Mouse (Mus musculus): ENCODE measurements around the gene Creb5. TPM values are rescaled to one million over a fixed set of nuclear protein-coding genes. Genes with fewer than 3 reads are reported as not detected.
A peak's percentile ranks its signal among the peaks of the same experiment; 100 is the strongest.

Creb5 gene
- polyA plus RNA-seq, 1 experiment from 2014 or later = 38.9 TPM

DNA sequence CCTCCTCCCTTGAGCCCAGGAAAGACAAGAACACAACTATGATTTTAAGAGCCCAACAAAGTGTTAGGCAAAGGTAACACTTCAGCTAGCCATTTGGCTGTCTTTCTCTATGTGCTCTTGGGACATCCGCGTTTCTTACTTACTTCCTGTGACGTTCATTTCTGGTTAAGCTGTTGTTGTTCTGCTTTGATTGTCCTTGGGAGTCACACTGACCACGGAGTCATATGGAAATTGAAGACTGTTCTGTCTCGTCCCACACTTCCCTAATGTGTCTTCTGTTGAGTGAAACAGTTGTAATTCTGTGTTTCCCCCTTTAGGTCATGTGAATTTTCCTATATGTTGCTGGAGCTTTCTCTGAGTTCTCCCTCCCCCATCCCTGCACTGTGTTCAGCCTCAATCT, 305.2 kb downstream of the Creb5 start:
- H3K36me3 ChIP-seq (replicated peaks) = no peaks in the 10 kb centered on the region
- no peaks in the 10 kb centered on the region for H3K9me3 ChIP-seq
- no peak for ATAC-seq (ENCODE audit: low FRiP score)
- no peaks in the 10 kb centered on the region for H3K27me3 ChIP-seq
- H3K4me3 ChIP-seq (replicated peaks) = no peak overlapping the region
- H3K4me1 ChIP-seq = peaks cover 19% of the 10 kb centered on the region
- H3K27ac ChIP-seq = no peak overlapping the region
- no peak overlapping the region for H3K4me2 ChIP-seq
- WGBS = 89% methylated on average over 5 of the region's 5 CpGs
- H3K9ac ChIP-seq = no peak overlapping the region

DNA sequence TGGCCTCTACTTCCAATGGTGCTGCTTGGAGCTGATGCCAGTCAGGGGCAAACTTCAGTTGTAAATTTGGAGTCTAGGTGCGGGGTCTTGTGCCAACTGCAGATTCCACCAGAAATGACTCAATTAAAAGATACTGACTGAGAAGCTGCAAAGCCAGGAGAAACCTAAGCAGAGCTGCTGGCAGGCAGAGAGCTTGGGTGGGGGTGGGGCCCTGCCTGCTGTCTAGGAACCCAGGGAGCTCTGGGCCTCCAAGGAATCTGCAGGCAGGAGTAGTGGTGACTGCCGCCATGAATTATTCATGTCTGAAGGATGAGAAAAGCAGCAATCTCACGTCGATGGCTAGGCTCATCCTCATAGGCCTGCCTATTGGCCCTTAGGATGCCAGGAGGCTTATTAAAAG, 306.5 kb downstream of the Creb5 start:
- H3K36me3 ChIP-seq (replicated peaks) = no peaks in the 10 kb centered on the region
- 0 out of 2 replicates have a peak overlapping the region, but pooled peaks have one; percentile 5 for H3K27ac ChIP-seq
- H3K4me2 ChIP-seq = no peak overlapping the region
- ATAC-seq (ENCODE audit: low FRiP score) = peak; percentile 76
- H3K9me3 ChIP-seq = no peaks in the 10 kb centered on the region
- H3K4me1 ChIP-seq = peaks cover 19% of the 10 kb centered on the region
- no peak overlapping the region for H3K4me3 ChIP-seq (replicated peaks)
- H3K27me3 ChIP-seq = no peaks in the 10 kb centered on the region
- 14% methylated on average over 4 of the region's 4 CpGs for WGBS
- no peak overlapping the region for H3K9ac ChIP-seq

DNA sequence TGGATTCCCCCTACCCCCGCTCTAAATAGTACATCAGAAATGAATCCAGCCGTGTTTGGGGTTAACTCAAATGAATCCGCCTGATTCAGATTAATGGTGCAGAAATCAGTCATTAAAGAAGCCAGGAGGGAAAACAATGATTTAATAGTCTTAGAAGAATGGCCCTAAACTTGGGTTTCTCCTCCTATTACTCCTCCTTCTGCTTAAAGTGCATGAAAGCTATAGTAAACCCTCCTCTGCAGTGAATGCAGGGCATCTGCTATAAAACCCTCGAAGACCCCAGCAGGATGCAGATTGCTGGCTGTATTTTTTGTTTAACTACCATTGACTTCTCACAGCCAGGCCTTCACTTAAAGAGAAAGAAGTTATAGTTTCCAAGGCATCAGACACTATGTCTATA, 307.2 kb downstream of the Creb5 start:
- 47% methylated on average over 4 of the region's 4 CpGs for WGBS
- Histone ChIP-seq H3K36me3 (replicated peaks) (no peaks in the 10 kb centered on the region), H3K9ac (no peak overlapping the region), H3K27me3 (no peaks in the 10 kb centered on the region), H3K4me2 (no peak overlapping the region), H3K4me1 (peaks cover 19% of the 10 kb centered on the region), H3K27ac (0 out of 2 replicates have a peak overlapping the region, but pooled peaks have one; percentile 8), H3K9me3 (no peaks in the 10 kb centered on the region), H3K4me3 (replicated peaks) (no peak overlapping the region)
- no peak for ATAC-seq (ENCODE audit: low FRiP score)

DNA sequence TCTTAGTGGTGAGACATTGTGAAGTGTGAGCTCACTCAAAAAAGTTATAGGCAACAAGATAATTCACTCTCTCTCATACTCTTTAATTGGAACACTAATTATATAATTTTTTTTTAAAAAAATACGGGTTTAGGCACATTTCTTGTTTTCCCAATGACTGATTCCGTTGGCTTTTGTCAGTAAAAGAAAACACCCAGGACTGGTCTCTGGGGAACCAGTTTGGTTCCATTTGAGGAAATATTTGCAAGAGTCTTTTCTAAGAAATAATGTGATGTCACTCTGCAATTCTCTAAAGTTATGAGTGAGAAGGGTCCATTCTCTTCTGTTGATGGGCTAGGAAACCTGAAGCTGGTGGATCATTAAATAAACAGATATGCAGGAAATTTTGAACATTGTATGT, 309.3 kb downstream of the Creb5 start:
- Histone ChIP-seq H3K4me1 (peaks cover 19% of the 10 kb centered on the region), H3K27me3 (no peaks in the 10 kb centered on the region), H3K27ac (no peak overlapping the region), H3K9ac (no peak overlapping the region), H3K36me3 (replicated peaks) (no peaks in the 10 kb centered on the region), H3K4me2 (no peak overlapping the region), H3K4me3 (replicated peaks) (no peak overlapping the region), H3K9me3 (no peaks in the 10 kb centered on the region)
- 92% methylated on average over 2 of the region's 2 CpGs for whole genome bisulfite sequencing
- no peak for ATAC-seq (ENCODE audit: low FRiP score)

DNA sequence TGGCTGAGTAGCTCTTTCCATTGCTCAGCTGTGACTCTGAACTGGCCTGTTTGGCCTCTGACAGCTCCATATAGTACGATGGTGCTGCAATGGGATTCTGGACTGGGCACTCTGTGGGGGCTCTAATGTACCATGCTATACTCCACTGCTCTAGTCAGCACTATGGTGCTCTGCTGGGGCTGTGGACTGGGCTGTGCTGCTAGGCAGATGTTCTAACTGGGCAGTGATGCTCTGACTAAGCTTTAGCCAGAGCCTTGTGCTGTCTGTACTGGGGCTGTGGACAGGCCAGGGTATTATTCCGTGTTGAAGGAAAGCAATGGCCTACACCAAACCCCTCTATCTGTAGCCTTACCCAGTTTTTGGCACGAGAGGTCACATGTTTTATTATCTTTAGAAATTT, 316.0 kb downstream of the Creb5 start:
- no peak overlapping the region for H3K27ac ChIP-seq
- H3K4me1 ChIP-seq = no peaks in the 10 kb centered on the region
- H3K27me3 ChIP-seq = no peaks in the 10 kb centered on the region
- no peak overlapping the region for H3K4me2 ChIP-seq
- no peak overlapping the region for H3K9ac ChIP-seq
- ATAC-seq (ENCODE audit: low FRiP score) = no peak
- H3K9me3 ChIP-seq = no peaks in the 10 kb centered on the region
- WGBS = 67% methylated on average over 3 of the region's 3 CpGs
- H3K36me3 ChIP-seq (replicated peaks) = no peaks in the 10 kb centered on the region
- no peak overlapping the region for H3K4me3 ChIP-seq (replicated peaks)

DNA sequence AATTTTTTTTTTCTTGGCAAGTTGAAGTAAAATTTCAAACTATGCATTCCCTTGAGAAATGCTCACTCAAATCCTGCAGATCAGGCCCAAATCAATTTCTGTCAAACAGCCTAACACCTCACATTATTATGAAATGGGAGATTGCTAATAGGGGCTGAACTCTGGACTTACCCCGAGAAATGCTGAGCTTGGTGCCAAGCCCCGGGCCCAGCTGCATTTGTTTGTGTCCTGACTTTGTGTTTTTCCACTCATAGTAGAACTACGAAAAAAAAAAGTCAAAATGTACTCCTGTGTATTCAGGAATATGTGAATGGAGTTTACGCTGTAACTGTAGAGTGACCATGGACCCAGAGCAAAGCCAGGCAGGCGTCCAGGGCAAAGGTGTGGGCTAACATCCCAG, 316.6 kb downstream of the Creb5 start:
- H3K27me3 ChIP-seq = no peaks in the 10 kb centered on the region
- no peak overlapping the region for H3K4me3 ChIP-seq (replicated peaks)
- H3K36me3 ChIP-seq (replicated peaks) = no peaks in the 10 kb centered on the region
- no peak overlapping the region for H3K4me2 ChIP-seq
- 85% methylated on average over 5 of the region's 5 CpGs for WGBS
- H3K9me3 ChIP-seq = no peaks in the 10 kb centered on the region
- H3K27ac ChIP-seq = no peak overlapping the region
- H3K4me1 ChIP-seq = no peaks in the 10 kb centered on the region
- no peak for ATAC-seq (ENCODE audit: low FRiP score)
- H3K9ac ChIP-seq = no peak overlapping the region

DNA sequence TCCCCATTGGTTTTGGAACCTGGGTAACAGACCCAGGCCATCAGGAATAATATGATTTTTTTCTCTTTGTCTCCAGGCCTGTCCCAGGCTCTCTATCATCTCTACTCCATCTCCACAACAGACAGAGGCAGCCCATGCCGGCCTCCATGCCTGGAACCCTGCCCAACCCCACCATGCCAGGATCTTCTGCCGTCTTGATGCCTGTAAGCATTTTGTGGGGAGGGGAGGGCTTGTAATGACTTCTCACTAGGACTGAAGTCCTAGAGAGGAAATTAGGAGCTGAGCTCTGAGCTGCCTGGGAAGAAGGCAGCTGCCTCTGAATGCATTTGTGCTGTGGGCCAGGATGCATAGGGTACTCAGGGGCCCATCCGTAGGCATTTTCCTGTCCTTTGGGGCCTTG, 317.3 kb downstream of the Creb5 start:
- Histone ChIP-seq H3K4me2 (no peak overlapping the region), H3K27ac (no peak overlapping the region), H3K36me3 (replicated peaks) (no peaks in the 10 kb centered on the region), H3K4me3 (replicated peaks) (no peak overlapping the region), H3K4me1 (no peaks in the 10 kb centered on the region), H3K9me3 (no peaks in the 10 kb centered on the region), H3K9ac (no peak overlapping the region), H3K27me3 (no peaks in the 10 kb centered on the region)
- WGBS = 89% methylated on average over 3 of the region's 3 CpGs
- no peak for ATAC-seq (ENCODE audit: low FRiP score)

DNA sequence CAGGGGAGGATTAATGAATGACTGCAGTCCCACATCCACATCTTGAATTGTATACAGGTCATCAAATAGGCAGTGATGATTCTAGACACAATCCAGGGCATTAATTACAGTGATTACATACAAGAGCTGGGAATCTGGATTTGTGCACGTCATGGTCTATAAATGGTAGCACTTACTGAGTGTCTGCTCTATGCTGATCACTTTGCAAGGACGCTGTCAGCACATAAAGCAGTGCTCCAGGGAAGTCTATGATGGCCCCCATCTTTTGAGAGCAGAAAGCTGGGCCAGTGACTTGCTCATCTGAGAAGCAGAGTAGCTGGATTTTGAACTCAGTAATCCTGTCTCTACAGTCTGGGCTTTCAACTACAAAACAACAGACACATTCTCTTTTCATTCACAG, 318.1 kb downstream of the Creb5 start:
- H3K9me3 ChIP-seq = no peaks in the 10 kb centered on the region
- no peak for ATAC-seq (ENCODE audit: low FRiP score)
- peaks cover under 1% of the 10 kb centered on the region; the same call in 1 of the 2 replicates for H3K36me3 ChIP-seq (replicated peaks)
- 76% methylated on average over 2 of the region's 2 CpGs for WGBS
- H3K4me3 ChIP-seq (replicated peaks) = no peak overlapping the region
- H3K9ac ChIP-seq = no peak overlapping the region
- no peak overlapping the region for H3K4me2 ChIP-seq
- H3K27me3 ChIP-seq = no peaks in the 10 kb centered on the region
- no peaks in the 10 kb centered on the region for H3K4me1 ChIP-seq
- H3K27ac ChIP-seq = no peak overlapping the region

DNA sequence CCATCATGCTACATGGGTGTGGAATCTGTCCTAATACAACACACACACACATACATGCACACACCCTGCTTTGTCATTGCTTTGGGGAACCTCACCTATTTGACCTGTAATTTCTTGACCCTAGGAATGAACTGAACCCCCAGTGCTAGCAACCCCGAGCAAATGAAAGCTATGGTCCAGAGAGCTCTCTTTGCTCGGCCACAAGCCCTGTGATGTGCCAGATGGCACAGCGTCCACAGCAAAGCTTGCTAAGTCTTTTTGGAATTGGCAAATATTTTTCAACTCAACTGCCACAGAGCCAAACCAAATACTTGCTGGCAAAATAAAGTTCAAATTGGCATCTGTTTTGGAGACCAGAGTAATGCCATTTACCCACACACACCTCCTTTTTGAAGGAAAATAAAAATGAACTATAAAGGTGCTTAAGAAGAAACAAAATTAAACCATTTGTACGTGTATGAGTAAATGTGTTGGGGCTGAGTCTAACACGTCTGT, 324.4 kb downstream of the Creb5 start:
- H3K4me1 ChIP-seq = peaks cover 12% of the 10 kb centered on the region
- H3K27me3 ChIP-seq = no peaks in the 10 kb centered on the region
- WGBS = 86% methylated on average over 5 of the region's 5 CpGs
- peaks cover 12% of the 10 kb centered on the region for H3K36me3 ChIP-seq (replicated peaks)
- no peak for ATAC-seq (ENCODE audit: low FRiP score)
- no peak overlapping the region for H3K9ac ChIP-seq
- no peaks in the 10 kb centered on the region for H3K9me3 ChIP-seq
- no peak overlapping the region for H3K27ac ChIP-seq
- no peak overlapping the region for H3K4me3 ChIP-seq (replicated peaks)
- no peak overlapping the region for H3K4me2 ChIP-seq

DNA sequence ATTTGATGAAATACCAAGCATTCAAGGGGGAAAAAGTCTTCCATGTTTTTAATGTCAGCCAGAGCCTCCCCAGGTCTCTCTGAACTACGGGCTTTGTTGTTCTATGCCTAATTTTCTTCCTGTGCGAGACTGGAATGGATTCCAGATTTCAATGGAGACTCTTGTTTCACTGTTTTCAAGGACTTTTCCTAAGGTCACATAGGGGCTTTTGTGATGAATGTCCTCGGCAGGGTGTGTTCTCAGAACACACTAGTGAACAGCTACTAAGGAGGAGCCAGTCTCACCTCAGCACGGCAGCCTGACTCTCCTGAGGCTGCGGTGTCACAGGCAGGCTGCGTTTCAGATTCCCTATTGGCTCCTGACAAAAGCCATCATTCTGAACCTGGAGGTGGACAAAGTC, 325.6 kb downstream of the Creb5 start:
- Histone ChIP-seq H3K9me3 (no peaks in the 10 kb centered on the region), H3K27me3 (no peaks in the 10 kb centered on the region), H3K27ac (no peak overlapping the region), H3K4me1 (peaks cover 13% of the 10 kb centered on the region), H3K4me2 (no peak overlapping the region), H3K9ac (no peak overlapping the region), H3K36me3 (replicated peaks) (peaks cover 12% of the 10 kb centered on the region), H3K4me3 (replicated peaks) (no peak overlapping the region)
- 37% methylated on average over 6 of the region's 6 CpGs for WGBS
- ATAC-seq (ENCODE audit: low FRiP score) = no peak

DNA sequence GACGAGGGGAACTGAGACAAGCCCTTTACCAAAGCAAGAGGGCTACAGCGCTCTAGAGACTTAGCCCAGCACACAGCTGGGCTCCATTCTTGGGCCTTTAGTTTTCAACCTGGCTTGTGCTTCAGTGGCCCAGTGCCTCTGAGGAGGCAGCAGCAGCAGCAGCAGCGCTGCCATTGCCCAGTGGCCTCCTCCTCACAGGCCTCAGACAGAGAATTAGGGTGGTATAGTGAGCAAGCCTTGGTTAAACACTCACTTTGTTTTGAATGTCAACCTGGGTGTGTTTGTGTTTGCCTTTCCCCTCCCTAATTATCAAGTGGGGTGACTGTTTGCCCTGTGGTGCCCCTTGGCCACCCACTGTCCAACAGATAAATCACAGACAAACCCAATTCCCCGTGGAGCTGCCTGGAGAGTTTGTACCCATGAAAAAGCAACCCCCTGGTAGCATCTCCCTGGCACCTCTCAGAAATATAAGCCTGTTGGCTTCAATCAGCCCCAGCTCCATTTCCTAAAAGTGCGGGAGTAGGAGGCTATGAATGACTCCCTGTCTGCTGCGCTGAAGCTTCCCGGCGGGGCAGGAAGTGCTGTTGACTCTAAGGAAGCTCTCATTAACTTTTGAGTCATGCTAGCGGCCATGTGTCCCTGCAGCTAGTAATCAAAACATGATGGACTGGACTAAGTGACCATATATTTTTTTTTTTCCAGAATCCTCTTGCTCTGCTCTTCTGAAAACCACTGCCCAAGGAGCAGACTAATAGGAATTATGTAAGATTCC, 328.6 kb downstream of the Creb5 start:
- H3K4me3 ChIP-seq (replicated peaks) = no peak overlapping the region
- H3K4me1 ChIP-seq = peaks cover 13% of the 10 kb centered on the region
- ATAC-seq (ENCODE audit: low FRiP score) = no peak
- H3K4me2 ChIP-seq = no peak overlapping the region
- H3K9me3 ChIP-seq = no peaks in the 10 kb centered on the region
- H3K27me3 ChIP-seq = no peaks in the 10 kb centered on the region
- 0 out of 2 replicates have a peak overlapping the region, but pooled peaks have one; percentile 13 for H3K27ac ChIP-seq
- H3K9ac ChIP-seq = no peak overlapping the region
- WGBS = 65% methylated on average over 9 of the region's 9 CpGs
- peaks cover 8% of the 10 kb centered on the region; the same call in 1 of the 2 replicates for H3K36me3 ChIP-seq (replicated peaks)

DNA sequence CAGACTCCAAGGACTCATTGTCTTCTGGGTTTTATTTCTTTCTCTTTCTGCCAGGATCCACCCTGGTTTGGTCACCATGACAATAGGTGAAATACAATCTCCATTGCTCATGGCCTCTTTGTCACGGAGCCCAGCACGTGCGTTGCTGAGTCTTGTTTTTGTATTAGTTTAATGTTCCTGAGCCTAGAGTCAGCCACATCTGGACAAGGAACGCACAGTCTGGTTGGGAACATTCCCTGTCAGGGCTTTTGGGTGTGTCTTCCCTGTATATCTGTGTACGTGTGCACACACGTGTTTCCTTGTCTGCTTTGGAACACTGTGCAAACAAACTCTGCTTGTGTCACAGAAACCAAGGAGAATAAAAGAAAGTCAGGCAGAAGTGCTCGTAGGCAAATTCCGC, 331.1 kb downstream of the Creb5 start:
- Histone ChIP-seq H3K27me3 (no peaks in the 10 kb centered on the region), H3K4me1 (peaks cover 9% of the 10 kb centered on the region), H3K36me3 (replicated peaks) (no peaks in the 10 kb centered on the region), H3K27ac (no peak overlapping the region), H3K4me2 (no peak overlapping the region), H3K9ac (no peak overlapping the region), H3K4me3 (replicated peaks) (no peak overlapping the region), H3K9me3 (no peaks in the 10 kb centered on the region)
- WGBS = 79% methylated on average over 8 of the region's 8 CpGs
- no peak for ATAC-seq (ENCODE audit: low FRiP score)

DNA sequence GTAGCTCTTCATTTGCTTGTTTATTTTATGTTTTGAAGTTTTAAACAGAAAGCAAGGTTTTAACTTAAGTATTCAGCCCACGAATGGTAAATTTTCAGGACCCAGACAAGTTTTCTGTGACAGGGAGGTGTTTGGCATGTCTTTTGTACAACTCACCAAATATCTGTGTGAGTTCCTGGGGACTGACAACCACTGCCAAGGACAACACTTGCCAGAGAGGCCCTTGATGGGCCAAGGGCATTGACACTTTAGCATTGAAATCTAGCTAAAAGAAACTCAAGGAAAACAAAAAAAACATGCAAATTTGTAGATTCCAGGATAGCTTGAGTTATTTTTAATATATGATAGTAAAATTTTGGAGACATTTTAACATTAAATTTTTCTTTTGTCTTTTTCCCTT, 332.6 kb downstream of the Creb5 start:
- H3K4me2 ChIP-seq = no peak overlapping the region
- no peak overlapping the region for H3K27ac ChIP-seq
- no peaks in the 10 kb centered on the region for H3K27me3 ChIP-seq
- H3K4me3 ChIP-seq (replicated peaks) = no peak overlapping the region
- no peaks in the 10 kb centered on the region for H3K36me3 ChIP-seq (replicated peaks)
- 67% methylated on average over 1 of the region's 1 CpGs for WGBS
- no peak for ATAC-seq (ENCODE audit: low FRiP score)
- peaks cover 23% of the 10 kb centered on the region for H3K4me1 ChIP-seq
- no peak overlapping the region for H3K9ac ChIP-seq
- no peaks in the 10 kb centered on the region for H3K9me3 ChIP-seq

Measured in forebrain, embryonic 12.5 days (tissue).